Mouse (Mus musculus) G1E-ER4 (cell line): ENCODE measurements around the gene Ada. TPM values are rescaled to one million over a fixed set of nuclear protein-coding genes. Genes with fewer than 3 reads are reported as not detected.

Source experiments
- GATA1 ChIP-seq: IDR thresholded peaks from one replicate; pipeline ENCODE4 v1.8.0; 2012; ENCODE audit warnings: low read length, inconsistent platforms
- polyA plus RNA-seq: library from polyadenylated mRNA; stranded (reverse); fragments of >175 nt; gene quantifications from 2 replicates; pipeline ENCODE4 v1.2.3, GENCODE M21; 2012

Ada gene
- polyA plus RNA-seq, 1 experiment, result 9.0 TPM

DNA sequence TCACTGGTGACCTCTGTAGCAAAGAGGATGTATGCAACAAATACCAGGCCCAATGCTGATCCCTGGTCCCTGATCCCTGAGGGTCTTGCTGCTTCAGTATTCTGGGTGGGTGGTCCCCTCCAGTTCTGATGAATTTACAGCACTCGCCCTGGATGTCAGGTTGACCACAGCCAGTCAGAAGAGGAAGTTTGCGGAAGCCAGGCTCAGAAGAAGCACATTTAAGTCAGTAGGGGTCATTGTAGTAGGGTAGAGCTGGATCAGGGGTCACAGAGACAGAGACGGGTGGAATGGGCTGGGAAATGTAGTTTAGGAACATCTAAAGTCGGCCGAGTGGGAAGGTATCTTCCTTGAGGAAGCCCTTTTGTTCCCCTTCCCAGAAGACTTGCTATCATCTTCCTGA lies 4.2 kb upstream of the Ada start:
- no peak for TF ChIP-seq GATA1

DNA sequence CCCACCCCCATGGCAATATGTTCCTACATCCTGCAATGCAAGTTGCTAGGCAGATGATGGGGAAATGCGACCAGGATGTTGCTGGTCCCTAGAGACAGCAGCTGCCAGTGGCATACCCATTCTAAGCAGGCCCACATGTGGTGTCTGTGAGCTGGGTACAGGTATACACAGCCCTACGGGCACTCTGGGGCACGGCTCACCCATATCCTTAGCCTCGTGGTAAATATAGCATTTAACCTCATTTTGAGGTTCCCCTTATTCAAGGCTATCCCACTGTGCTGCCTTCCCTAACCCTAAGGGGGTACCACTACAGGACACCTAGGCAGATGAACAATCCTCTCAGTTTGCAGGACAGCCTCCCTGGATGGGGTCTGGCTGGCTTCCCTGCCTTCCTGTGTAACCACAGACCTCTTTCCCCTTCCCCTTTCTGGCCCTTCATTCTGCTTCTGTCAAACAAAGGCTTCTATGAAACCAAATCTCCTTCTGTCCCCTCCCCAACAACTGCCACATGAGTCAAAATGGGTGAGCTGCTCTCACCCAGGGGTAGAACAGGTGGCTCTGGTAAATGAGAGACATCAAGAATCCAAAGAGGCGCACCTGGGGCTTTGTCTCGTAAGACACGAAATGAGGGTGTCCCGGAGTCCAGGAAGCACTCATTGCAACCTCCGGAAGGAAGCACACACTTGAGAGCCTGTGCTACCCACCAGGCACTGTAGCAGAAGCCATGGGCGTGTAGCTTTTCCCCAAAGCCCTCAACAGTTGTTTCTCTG lies 5.1 kb downstream of the Ada start:
- TF ChIP-seq GATA1, result no peak

DNA sequence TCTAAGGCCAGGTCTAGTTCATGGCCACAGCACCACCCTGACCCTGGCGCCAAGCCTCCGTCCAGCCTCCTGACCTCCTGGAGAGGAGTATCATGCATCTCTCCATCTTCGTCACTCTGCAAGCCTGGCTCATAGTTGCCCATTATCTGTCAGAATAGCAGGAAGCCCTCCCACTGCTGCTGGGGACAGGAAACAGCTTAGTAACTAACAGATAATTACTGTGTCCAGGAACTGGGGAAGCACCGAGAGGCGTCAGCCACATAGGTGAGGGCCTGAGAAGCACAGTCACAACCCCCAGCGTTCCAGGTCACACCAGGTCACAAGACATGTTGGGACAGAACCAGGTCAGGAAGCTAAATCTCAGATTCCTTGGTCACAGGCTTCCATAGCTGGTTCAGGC lies 6.7 kb downstream of the Ada start:
- TF ChIP-seq GATA1, result no peak

DNA sequence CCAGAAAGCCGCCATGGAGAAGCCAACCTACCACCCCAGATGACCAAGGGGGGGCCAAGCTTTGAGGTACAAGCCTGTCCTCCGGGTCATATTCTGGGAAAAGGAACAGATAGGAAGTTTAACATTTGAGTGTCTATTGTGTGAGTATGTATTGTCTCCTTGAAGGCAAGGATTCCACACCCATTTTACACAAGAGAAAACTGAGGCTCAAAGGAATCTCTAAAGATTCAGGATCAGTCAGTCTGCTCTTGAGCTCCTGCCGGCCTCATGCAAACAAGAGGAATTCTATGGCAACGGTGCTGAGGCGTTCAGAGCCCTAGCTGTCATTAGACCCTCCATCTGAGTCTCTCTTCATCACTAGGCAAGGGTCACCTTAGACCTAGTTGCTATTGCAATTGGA lies 7.4 kb downstream of the Ada start:
- TF ChIP-seq GATA1, result no peak

DNA sequence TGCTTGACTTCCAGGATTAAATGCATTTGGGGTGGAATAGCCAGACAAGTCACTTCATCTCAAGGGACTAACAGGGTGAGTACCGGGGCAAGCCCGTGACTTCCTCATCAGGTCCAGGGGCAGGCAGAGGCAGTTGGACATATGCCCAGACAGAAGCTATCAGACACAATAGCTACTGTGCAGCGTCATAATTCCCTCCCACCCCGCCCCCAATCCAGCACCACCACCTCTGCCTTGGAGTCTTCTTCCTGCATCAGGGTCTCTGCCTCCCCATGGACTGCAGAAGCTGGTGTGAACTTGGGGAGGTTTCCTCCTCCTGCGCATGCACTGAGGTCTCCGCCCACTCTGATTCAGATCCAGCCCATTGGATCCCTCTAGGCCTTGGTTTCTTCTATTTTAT lies 14.1 kb downstream of the Ada start:
- TF ChIP-seq GATA1, result no peak

DNA sequence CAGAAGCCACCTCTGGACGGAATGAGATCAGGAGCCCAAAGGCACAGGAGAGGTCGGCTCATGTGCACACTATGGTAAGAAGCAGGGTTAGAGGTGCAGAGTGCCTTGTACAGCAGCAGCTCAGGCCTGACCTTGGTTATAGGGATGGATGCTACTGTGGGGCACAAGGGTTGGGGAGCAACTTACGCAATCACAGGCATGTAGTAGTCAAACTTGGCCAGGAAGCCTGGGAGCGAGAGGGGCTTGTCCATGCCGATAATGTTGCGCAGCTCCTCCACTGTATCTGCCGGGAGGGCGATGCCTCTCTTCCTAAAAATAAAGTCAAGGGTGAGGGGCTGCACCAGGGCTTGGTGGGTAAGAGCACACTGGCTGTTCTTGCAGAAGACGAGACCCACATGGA lies 14.9 kb downstream of the Ada start:
- TF ChIP-seq GATA1, result no peak

DNA sequence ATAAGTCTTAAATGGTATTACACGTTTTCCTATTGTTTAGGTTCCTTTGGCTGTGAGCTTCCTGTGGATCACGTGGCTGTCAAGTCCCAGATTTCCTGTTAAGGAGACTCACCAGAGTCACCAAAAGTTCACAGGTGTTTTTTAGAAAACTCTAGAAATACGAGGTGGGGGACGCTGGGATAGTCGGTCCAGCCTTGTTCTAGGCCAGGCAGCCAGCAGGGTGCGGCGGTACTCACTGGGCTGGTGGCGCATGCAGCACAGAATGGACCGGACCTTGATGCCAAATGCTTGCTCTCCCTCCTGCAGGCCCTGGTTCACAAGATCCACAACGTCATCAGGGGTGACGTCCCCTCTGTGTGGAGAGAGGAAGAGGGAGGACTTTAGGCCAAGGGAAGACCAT lies 18.0 kb downstream of the Ada start:
- no peak for TF ChIP-seq GATA1

DNA sequence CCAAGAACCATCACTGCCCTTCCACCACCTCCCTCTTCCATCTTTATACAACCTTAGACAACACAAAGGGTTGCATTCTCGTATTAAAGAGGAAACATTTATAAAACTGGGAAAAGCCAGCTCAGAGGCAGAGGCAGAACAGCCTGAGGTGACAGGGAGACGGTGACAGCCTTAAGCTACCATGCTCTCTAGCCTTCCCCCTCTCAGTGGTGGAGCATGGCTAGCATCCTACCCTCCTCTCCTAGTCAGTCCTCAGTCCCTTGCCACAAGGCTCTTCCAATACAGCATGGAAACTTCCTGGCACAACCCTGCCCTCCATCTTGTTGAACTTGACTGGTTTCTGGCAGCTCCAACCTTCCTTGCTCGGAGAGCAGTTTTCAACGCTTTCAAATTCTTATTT lies 21.7 kb downstream of the Ada start:
- TF ChIP-seq GATA1, result no peak

DNA sequence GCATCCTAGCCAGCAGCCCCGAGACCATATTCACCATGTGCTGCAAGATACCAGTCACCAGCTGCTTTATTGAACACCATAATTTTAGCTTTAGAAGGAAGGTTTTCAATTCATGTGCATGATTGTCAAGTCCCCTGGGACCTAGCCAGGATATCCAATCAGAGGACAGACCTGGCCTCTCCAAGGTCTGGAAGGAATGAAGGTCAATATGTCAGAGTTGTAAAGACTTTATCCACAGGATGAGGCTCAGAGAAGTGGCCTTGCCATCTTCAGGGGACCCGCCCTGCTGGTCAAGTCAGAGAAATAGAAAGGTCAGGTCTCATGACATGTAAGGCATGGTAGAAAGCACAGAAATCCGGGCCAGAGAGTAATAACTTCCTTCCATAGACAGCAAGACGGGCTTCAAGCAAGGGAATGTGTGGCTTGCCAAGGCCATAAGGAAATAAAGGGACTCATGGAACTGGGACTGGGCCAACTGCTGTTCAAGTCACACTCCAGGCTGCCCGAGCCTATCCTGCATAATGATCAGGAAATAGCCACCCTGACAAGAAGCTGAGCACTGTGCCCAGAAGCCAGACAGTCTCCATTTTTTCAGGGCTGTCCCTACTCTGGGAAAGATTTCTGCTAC lies 23.2 kb downstream of the Ada start:
- no peak for TF ChIP-seq GATA1

DNA sequence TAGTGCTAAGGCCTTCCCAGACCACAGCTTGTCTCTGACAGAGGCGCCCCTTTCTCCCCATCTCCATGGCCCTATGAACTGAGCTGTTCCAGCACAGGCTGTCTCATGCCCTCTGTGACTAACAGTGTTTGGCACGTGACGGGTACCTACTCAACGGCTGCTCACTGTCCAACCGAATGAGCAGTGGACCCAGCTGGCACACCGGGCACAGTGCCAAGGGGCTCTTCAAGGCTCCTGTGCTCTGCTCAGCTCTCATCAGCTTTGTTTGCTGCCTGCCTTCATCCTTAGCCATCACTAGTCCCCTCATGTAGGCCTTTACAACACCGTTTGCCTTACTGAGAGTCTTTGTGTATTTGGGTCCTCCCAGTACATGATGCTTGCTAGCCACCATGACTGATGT lies 27.5 kb downstream of the Ada start:
- TF ChIP-seq GATA1, result no peak

DNA sequence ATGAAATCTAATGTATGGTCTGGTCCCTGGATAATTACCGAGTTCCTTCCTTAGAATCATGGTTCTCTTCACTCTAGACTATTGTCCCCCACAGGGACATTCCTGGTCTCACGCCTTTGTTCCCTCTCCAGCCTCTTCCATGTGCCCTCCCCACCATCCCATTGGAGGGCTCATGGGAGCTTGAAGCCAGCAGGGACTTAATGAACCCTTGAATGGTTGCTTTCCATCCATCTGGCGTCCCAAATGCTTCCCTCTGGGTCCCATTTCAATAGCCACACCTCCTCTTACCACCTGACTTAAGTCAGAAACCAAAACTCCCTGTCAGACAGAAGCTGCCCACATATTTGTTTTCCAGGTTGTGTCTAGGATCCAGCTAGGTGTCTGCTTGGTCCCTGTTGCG lies 30.4 kb downstream of the Ada start:
- TF ChIP-seq GATA1, result no peak

DNA sequence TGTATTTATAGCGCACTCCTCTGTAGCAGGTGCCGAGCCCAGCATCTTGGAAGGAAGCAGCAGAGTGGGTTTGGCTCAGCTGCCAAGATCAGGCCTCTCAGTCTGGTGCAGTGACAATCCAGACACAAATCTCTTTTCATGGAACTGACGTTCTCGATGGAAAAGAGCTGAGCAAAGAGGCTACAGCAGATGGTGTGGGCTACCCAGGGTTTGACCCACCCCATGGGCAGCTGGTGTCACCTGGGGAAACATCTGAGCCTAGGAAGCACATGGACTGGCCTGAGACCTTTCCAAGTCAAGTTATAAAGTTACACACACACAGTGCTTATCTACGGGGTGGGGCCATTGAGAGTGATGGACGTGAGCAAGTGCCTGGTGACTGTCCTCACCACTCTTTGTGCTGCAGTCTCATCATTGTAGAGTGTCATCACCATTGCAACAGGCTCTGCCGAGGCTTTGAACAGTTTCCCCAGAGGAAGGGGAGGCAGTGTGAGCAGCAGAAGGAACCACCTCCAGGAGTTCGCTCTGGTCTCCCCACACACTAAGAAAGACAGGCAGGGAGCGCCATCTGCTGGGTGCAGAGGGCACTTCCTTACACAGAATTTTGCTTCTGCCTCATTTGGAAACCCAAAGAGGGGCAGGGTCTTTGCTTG lies 31.0 kb downstream of the Ada start:
- TF ChIP-seq GATA1, result no peak

DNA sequence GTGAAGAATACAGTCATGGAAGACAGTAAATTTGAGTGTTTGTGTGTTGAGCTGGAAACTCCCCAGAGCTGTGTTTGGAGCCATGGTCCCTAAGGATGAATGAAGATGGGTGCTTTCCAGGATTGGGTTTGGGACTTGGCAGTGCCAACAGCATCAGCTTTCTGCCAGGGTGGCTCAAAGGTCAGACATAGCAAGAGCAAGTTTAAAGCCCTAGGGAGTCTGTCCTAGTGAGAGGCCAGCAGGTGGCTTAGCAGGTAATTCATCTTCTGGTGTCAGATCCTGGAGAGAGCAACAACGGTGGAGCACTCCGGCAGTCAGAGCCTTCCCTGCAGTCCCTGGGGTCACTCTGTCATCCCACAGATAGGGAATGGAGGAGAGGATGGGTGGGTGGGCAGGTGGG lies 31.5 kb downstream of the Ada start:
- TF ChIP-seq GATA1, result no peak

DNA sequence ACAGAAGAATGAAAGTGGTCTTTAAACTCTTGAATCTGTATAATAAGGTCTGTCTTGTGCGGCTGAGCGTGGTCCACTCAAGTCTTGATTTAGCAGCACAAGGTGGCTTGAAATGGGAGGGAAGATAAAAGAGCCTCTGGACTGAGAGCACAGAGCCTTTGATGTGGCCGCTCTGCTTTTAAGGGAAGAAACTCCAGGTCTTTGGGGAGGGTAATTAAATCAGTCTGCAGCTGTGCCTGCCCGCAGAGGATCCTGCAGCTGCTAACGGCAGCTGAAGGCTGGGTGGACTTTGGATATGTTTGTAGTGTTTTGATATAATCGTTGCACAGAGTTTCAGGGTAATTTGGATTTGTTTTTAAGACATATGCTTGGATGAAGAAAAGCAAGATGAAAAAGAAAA lies 33.2 kb downstream of the Ada start:
- TF ChIP-seq GATA1, result no peak

DNA sequence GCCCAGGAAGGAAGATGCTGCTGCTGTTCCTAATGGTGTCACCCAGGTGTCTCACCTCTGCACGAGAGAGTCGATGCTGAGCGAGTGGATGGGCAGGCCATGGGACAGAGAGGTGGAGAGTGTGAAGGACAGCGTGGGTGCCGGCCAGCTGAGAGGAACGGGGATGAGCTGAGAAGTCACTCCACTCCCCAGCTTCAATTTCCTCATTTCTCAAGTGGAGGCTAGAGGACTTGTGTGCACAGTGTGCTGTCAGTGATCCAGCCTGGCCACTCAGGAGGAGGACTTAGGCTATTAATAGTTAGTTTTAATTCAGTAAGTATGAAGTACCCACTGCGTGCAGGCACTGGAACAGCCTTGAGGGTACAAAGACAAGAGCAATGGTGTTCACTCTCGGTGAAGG lies 33.6 kb downstream of the Ada start:
- no peak for TF ChIP-seq GATA1

DNA sequence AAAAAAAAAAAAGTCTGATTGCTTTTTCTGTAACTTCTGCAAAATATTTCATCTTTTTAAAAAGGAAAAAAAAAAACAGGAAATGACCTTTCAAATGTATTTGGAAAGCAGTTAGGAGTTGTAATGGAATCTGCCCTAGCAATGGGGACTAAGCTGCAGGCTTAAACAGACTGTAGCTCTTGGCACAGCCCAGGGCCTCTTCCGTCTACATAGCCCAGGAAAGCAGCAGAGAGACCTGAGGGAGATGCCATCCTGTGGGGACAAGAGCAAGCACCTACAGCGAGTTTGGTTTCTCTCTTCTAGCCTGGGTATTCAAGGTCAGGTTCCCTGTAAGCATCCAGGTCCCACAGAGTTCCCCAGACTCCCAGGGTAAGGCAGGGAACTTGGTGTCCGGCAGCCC lies 36.7 kb downstream of the Ada start:
- no peak for TF ChIP-seq GATA1

DNA sequence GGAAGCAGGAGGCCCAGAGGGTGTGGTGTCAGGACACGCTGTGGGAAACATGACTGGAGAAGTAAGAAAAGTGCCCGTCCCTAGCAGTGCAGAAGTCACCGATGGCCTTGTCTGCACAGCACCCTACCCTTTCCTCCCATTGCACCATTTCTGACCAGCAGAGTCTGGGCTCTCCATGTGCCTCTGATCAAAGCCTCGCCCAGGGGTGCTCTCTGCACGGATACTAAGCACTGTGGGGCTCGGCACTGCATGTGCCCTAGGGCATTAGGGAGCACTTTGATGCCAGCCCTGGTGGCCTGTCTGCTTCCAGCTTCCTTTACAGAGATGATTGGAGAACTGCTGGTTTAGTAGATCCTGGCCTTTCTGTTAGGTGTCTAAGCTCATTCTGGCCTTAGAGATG lies 37.2 kb downstream of the Ada start:
- no peak for TF ChIP-seq GATA1
